ENCODE assay signal across 8 mouse cellular contexts in the genomic region with DNA sequence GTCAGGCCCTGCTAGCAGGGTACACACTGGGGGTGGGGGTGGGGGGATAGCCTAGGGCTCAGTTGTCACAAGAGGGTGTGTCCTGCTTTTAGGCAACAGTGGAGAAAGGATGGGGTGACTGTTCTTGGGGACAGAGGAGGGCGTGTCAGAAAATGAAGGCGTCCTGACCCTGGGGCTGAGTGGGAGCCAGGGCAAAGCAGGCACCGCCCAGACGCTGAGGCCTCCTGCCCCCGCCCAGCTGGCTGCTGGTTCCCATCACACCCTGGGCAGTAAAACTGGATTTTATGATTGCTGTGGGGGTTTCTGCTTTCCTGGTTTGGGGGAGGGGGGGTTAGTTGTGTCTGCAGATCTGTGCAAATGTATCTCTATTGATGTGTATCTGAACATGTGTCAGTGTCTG. TPM values are rescaled to one million over a fixed set of nuclear protein-coding genes. Genes with fewer than 3 reads are reported as not detected.
DNase-seq lines count a peak whose midpoint lies in the region; ATAC-seq and TF ChIP-seq lines count a peak whose summit lies in the region.

No protein-coding gene starts in this region.

- intact Hi-C loops in heart, postnatal 36 days (cut with DNase I): no loop called here

- H3K4me3 ChIP-seq in embryonic fibroblast, embryonic 13.5 days (ENCODE audit: insufficient read depth, low read length): no peak overlapping the region
- H3K4me3 ChIP-seq in lung, embryonic 14.5 days (ENCODE audit: low read depth, low read length): no peak overlapping the region
- no peak overlapping the region for H3K4me3 ChIP-seq in midbrain, embryonic 13.5 days (replicated peaks)

- H3K9ac ChIP-seq in lung, embryonic 14.5 days: no peak overlapping the region; the same call in 1 of the 2 replicates
- H3K9ac ChIP-seq in midbrain, embryonic 13.5 days (replicated peaks): no peak overlapping the region

- peaks cover 19% of the 10 kb centered on the region for H3K4me1 ChIP-seq in embryonic fibroblast, embryonic 13.5 days (ENCODE audit: control insufficient read depth, insufficient read depth, low read length)
- peaks cover 24% of the 10 kb centered on the region for H3K4me1 ChIP-seq in lung, embryonic 14.5 days (ENCODE audit: insufficient read depth)
- peaks cover 17% of the 10 kb centered on the region for H3K4me1 ChIP-seq in midbrain, embryonic 13.5 days (replicated peaks)

- H3K4me2 ChIP-seq in lung, embryonic 14.5 days: no peak overlapping the region; the same call in 1 of the 2 replicates
- H3K4me2 ChIP-seq in midbrain, embryonic 13.5 days (replicated peaks): no peak overlapping the region

- ATAC-seq in lung, embryonic 14.5 days (ENCODE audit: insufficient read depth): no peak
- no peak for ATAC-seq in midbrain, embryonic 13.5 days
- ATAC-seq in granulocyte monocyte progenitor cell, adult 5-6 weeks (replicated peaks; ENCODE audit: poor library complexity, severe bottlenecking): no peak

- H3K9me3 ChIP-seq in lung, embryonic 14.5 days (ENCODE audit: low read depth, low read length): no peaks in the 10 kb centered on the region
- no peaks in the 10 kb centered on the region for H3K9me3 ChIP-seq in midbrain, embryonic 13.5 days

- TF ChIP-seq CTCF in embryonic fibroblast, embryonic 13.5 days (IDR thresholded peaks at IDR 0.05; ENCODE audit: borderline replicate concordance, insufficient read depth, low read length): no peak
- no peak for TF ChIP-seq CTCF in lung, embryonic 14.5 days (IDR thresholded peaks at IDR 0.05; ENCODE audit: low read depth)

- H3K27ac ChIP-seq in embryonic fibroblast, embryonic 13.5 days (ENCODE audit: insufficient read depth, low read length): peak overlapping the region; percentile 86
- H3K27ac ChIP-seq in lung, embryonic 14.5 days (ENCODE audit: low read depth): peak overlapping the region; percentile 14
- H3K27ac ChIP-seq in midbrain, embryonic 13.5 days: no peak overlapping the region

- 51% methylated on average over 5 of the region's 5 CpGs for WGBS in lung, embryonic 14.5 days
- WGBS in midbrain, embryonic 13.5 days: 66% methylated on average over 5 of the region's 5 CpGs

- peak; percentile 36 for DNase-seq in ZHBTc4 (ENCODE audit: low read depth, low spot score)
- DNase-seq in heart, postnatal 36 days: peak; percentile 54 to 56
- peak; percentile 20 for DNase-seq in lung, embryonic 14.5 days
- peak; percentile 48 for DNase-seq in urinary bladder, adult 2 months (ENCODE audit: low spot score)
- DNase-seq in left cerebral cortex, adult 9 months (ENCODE audit: low spot score in 2 of 2): no peak

- TF ChIP-seq POLR2A in embryonic fibroblast, embryonic 13.5 days (IDR thresholded peaks at IDR 0.05; ENCODE audit: low read depth, low read length): no peak

- no peaks in the 10 kb centered on the region for H3K36me3 ChIP-seq in lung, embryonic 14.5 days (ENCODE audit: insufficient read depth)
- H3K36me3 ChIP-seq in midbrain, embryonic 13.5 days: no peaks in the 10 kb centered on the region

- H3K27me3 ChIP-seq in lung, embryonic 14.5 days (ENCODE audit: insufficient read depth, low read length): no peaks in the 10 kb centered on the region
- H3K27me3 ChIP-seq in midbrain, embryonic 13.5 days: 0 out of 2 replicates have a peak, but pooled peaks cover 7% of the 10 kb centered on the region

RNA-seq across cellular contexts. Expression of a gene that starts 21.9 kb away (rescaled TPM):
- not detected in 2 replicates for polyA plus RNA-seq in embryonic fibroblast, embryonic 13.5 days (2011; ENCODE audit: insufficient read length, low read depth, missing spikeins)
- total RNA-seq in heart, postnatal 36 days (2021): not detected
- polyA plus RNA-seq in lung, embryonic 14.5 days (2014; fragmentation: Nextera tagmentation; extraction: Ambion mirVana): 0.05 TPM in 2 replicates
- polyA plus RNA-seq in urinary bladder, adult 2 months (2012; rRNA removed): 2.1 and 3.0 TPM in 2 replicates
- not detected in 2 replicates for polyA plus RNA-seq in midbrain, embryonic 13.5 days (2015; fragmentation: Nextera tagmentation; extraction: Ambion mirVana)
- not detected in 2 replicates for total RNA-seq in granulocyte monocyte progenitor cell, adult 5-6 weeks (2014; fragmentation: Nextera tagmentation)
- not detected in 2 replicates for total RNA-seq in granulocyte monocyte progenitor cell, adult 5-6 weeks (2017)

RNA-seq across cellular contexts. Expression of a gene that starts 28.3 kb away (rescaled TPM):
- polyA plus RNA-seq in embryonic fibroblast, embryonic 13.5 days (2011; ENCODE audit: insufficient read length, low read depth, missing spikeins): 0.25 TPM in 1 of 2 replicates, not detected in the other
- 1 to 10 TPM; 1.4 to 2.5 TPM for total RNA-seq in heart, postnatal 36 days (2021)
- 183 and 192 TPM in 2 replicates for polyA plus RNA-seq in lung, embryonic 14.5 days (2014; fragmentation: Nextera tagmentation; extraction: Ambion mirVana)
- 382 and 417 TPM in 2 replicates for polyA plus RNA-seq in urinary bladder, adult 2 months (2012; rRNA removed)
- polyA plus RNA-seq in midbrain, embryonic 13.5 days (2015; fragmentation: Nextera tagmentation; extraction: Ambion mirVana): 1.1 and 1.6 TPM in 2 replicates
- 0.30 TPM in 1 of 2 replicates, not detected in the other for total RNA-seq in granulocyte monocyte progenitor cell, adult 5-6 weeks (2014; fragmentation: Nextera tagmentation)
- total RNA-seq in granulocyte monocyte progenitor cell, adult 5-6 weeks (2017): 0.31 and 0.60 TPM in 2 replicates

RNA-seq across cellular contexts. Expression of a gene that starts 35.9 kb away (rescaled TPM):
- polyA plus RNA-seq in embryonic fibroblast, embryonic 13.5 days (2011; ENCODE audit: insufficient read length, low read depth, missing spikeins): not detected in 2 replicates
- total RNA-seq in heart, postnatal 36 days (2021): not detected
- polyA plus RNA-seq in lung, embryonic 14.5 days (2014; fragmentation: Nextera tagmentation; extraction: Ambion mirVana): 0.20 and 0.22 TPM in 2 replicates
- 1.5 and 1.9 TPM in 2 replicates for polyA plus RNA-seq in urinary bladder, adult 2 months (2012; rRNA removed)
- 0.15 TPM in 1 of 2 replicates, not detected in the other for polyA plus RNA-seq in midbrain, embryonic 13.5 days (2015; fragmentation: Nextera tagmentation; extraction: Ambion mirVana)
- not detected in 2 replicates for total RNA-seq in granulocyte monocyte progenitor cell, adult 5-6 weeks (2014; fragmentation: Nextera tagmentation)
- total RNA-seq in granulocyte monocyte progenitor cell, adult 5-6 weeks (2017): not detected in 2 replicates

RNA-seq across cellular contexts. Expression of a gene that starts 51.5 kb away (rescaled TPM):
- polyA plus RNA-seq in embryonic fibroblast, embryonic 13.5 days (2011; ENCODE audit: insufficient read length, low read depth, missing spikeins): not detected in 2 replicates
- not detected for total RNA-seq in heart, postnatal 36 days (2021)
- polyA plus RNA-seq in lung, embryonic 14.5 days (2014; fragmentation: Nextera tagmentation; extraction: Ambion mirVana): 0.97 and 1.3 TPM in 2 replicates
- 74.0 and 74.4 TPM in 2 replicates for polyA plus RNA-seq in urinary bladder, adult 2 months (2012; rRNA removed)
- polyA plus RNA-seq in midbrain, embryonic 13.5 days (2015; fragmentation: Nextera tagmentation; extraction: Ambion mirVana): 0.26 TPM in 1 of 2 replicates, not detected in the other
- total RNA-seq in granulocyte monocyte progenitor cell, adult 5-6 weeks (2014; fragmentation: Nextera tagmentation): not detected in 2 replicates
- not detected in 2 replicates for total RNA-seq in granulocyte monocyte progenitor cell, adult 5-6 weeks (2017)

RNA-seq across cellular contexts. Expression of a gene that starts 52.0 kb away (rescaled TPM):
- 1.6 and 8.2 TPM in 2 replicates for polyA plus RNA-seq in embryonic fibroblast, embryonic 13.5 days (2011; ENCODE audit: insufficient read length, low read depth, missing spikeins)
- 1 to 10 TPM; 2.5 to 5.1 TPM for total RNA-seq in heart, postnatal 36 days (2021)
- 148 TPM in 2 replicates for polyA plus RNA-seq in lung, embryonic 14.5 days (2014; fragmentation: Nextera tagmentation; extraction: Ambion mirVana)
- polyA plus RNA-seq in urinary bladder, adult 2 months (2012; rRNA removed): 642 and 655 TPM in 2 replicates
- polyA plus RNA-seq in midbrain, embryonic 13.5 days (2015; fragmentation: Nextera tagmentation; extraction: Ambion mirVana): 1.2 and 2.5 TPM in 2 replicates
- 11.4 and 20.2 TPM in 2 replicates for total RNA-seq in granulocyte monocyte progenitor cell, adult 5-6 weeks (2014; fragmentation: Nextera tagmentation)
- 12.4 and 24.9 TPM in 2 replicates for total RNA-seq in granulocyte monocyte progenitor cell, adult 5-6 weeks (2017)

Comparison
In these comparisons a context has a peak if more than half of its experiments do, and no peak if none do; other contexts are left out.
1. DNase-seq: peak in ZHBTc4 (single experiment), heart, postnatal 36 days (2 of 2), lung, embryonic 14.5 days (single experiment) and urinary bladder, adult 2 months (single experiment); none in left cerebral cortex, adult 9 months (0 of 2).
2. RNA of a gene that starts 28.3 kb away (polyA plus RNA-seq): 382 to 417 TPM in urinary bladder, adult 2 months and 183 to 192 TPM in lung, embryonic 14.5 days; 1.1 to 1.6 TPM in midbrain, embryonic 13.5 days and 0.25 TPM in embryonic fibroblast, embryonic 13.5 days; every median in the first group is over 10 times any median in the second.